Mouse (Mus musculus): ENCODE data around the gene Mrps27.

GRCm38 (mm10) chr13:99316366-99316765, 28.2 kb upstream of the Mrps27 start:
- TF ChIP-seq CTCF (IDR thresholded peaks at IDR 0.05; ENCODE audit: low read depth) = no peak
- no peak for TF ChIP-seq EP300 (IDR thresholded peaks at IDR 0.05; ENCODE audit: low read depth)

Measured in heart, postnatal 0 days (tissue).